Mouse (Mus musculus) cerebellum, postnatal 14 days (tissue): ENCODE measurements around the gene Rsl1d1.
A peak's percentile ranks its signal among the peaks of the same experiment; 100 is the strongest.

Source experiments
- DNase-seq, 2 experiments: peaks; one replicate each; pipeline ENCODE4 v3.0.0; 2021; ENCODE audit warnings: mixed read lengths in 2 of 2

The Rsl1d1 gene

GRCm38 (mm10) chr16:11154500-11154899 is 48.6 kb downstream of the Rsl1d1 start:
- DNase-seq = no peak

GRCm38 (mm10) chr16:11143706-11144483 is 59.2 kb downstream of the Rsl1d1 start:
- peak; percentile 97 to 100 for DNase-seq
